Mouse (Mus musculus): ENCODE data around the gene Cacul1.

DNA sequence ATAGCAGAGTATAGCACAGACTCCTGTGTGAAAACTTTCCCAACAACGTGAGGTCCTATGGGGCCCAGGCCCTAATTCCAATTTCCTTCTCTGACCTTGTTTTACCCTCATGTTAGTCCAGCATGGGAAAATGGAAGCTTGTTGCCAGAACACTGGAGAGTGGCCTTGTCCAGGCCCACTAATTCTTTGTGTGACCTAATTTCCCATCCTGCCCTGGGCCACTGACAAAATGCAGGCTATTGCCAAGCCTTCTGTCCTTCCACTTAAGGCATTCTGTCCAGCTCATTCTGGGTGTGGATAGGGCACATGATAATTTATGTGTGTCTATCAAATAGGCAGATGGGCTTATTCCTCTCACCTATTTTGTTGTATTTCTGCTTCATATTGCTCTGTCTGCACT lies 91.3 kb downstream of the Cacul1 start:
- TF ChIP-seq CHD2 (IDR thresholded peaks at IDR 0.05; ENCODE audit: low read length) (no peak), MAX (IDR thresholded peaks at IDR 0.05; ENCODE audit: low read length) (no peak), USF1 (IDR thresholded peaks at IDR 0.05; ENCODE audit: low read depth, low read length) (no peak), TAL1 (IDR thresholded peaks at IDR 0.05; ENCODE audit: low read length) (no peak)

All from MEL (cell line).